Mouse (Mus musculus) erythroid progenitor cell, adult 5-6 weeks (primary cell): ENCODE data around the gene Tfg. TPM values are rescaled to one million over a fixed set of nuclear protein-coding genes. Genes with fewer than 3 reads are reported as not detected.

Source experiments
- ATAC-seq: replicated peaks from 2 replicates; pipeline ENCODE4 v1.8.0; 2016; ENCODE audit warnings: moderate number of reproducible peaks, mild to moderate bottlenecking, moderate TSS enrichment, inconsistent platforms; ENCODE audit not compliant: poor library complexity, low FRiP score, severe bottlenecking
- total RNA-seq, 2 experiments: library from RNA; stranded (forward) in 1 of 2; stranded (reverse) in 1 of 2; fragments of 150-400 nt in 1 of 2; fragments of 186-747, 209-891 nt in 1 of 2; gene quantifications; 2 replicates each; pipeline versions ENCODE4 v1.2.3 to v1.2.4; 2015 to 2017; ENCODE audit warnings: low replicate concordance in 2 of 2

Gene Tfg
- total RNA-seq (2015; ENCODE audit: low replicate concordance), result 32.8 and 65.0 TPM in 2 replicates
- total RNA-seq (2017; ENCODE audit: low replicate concordance), result 23.1 and 55.2 TPM in 2 replicates

DNA sequence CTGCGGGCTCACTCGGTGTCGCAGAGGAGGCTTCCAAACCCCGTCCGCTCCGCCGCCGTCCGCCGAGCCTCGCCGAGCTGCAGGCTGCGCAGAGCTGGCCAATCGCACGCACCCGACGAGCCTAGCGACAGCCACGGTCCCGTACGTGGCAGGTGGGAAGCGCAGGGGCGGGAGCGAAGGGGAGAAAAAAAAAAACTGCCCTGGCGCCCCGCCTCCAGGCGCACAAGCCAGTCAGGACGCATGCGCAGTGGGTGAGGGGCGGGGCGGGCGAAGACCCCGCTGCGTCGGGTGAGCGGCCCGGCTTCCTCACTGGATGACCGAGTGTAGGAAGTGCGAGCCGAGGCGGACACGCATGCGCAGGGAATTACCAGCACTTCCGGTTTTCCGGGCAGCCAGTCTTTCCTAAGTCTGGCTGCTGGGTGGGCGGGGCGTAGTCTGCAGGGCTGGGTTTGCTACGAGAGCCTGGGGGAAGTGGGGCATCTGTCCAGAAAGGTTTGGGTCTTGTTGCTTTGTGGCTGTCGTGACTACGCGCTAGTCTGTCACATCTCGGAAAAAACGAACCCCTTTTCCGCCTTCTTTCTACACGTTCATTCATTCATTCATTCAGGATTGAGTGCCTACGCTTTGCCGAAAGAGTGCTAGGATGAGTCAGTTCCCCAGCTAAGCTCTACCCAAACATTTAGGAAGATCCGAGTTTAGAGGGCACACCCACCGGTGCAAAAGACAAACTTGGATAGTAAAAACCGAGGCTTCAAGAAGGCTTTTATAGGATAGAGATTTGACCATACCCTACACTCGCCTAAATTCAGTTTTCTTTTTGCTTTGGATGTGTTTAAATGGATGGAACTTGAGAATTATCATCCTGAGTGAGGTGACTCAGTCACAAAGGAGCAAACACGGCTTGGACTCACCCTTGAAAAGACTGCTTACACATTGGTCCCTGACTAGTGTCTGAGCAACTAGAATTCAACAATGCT, at the start of gene Tfg:
TSS of gene Tfg (minus strand) at position 227 of the 977 bp plus-strand sequence.
- ATAC-seq, result peak; percentile 93

DNA sequence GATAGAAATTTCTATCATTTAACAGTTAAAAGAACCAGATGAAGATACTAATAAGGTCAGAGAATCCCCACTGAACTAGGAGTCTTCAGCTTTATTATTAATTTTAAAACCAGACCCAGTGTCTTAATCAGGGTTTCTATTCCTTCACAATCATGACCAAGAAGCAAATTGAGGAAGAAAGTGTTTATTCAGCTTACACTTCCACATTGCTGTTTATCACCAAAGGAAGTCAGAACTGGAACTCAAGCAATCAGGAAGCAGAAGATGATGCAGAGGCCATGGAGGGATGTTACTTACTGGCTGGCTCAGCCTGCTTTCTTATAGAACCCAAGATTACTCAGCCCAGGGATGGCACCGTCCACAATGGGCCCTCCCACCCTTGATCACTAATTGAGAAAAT, 11.8 kb upstream of the Tfg start:
- ATAC-seq, result no peak

DNA sequence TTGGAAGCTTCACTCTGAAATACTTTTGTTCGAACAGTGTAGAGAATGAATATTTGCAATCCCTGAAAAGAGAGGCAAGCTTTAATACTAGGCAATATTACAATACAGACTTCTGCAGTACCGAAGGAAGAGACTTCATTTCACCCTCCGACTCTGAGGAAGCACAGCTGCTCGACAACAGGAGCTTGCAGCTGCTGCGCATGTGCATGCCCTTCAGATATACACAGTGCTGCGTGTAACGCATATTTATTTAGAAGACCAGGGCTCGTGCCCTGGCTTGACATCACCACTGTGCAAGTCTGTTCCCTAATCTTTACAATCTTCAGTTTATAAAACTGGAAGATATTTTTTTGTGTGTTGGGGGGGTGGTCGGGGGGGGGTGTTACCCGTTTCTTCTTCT, 7.7 kb upstream of the Tfg start:
- no peak for ATAC-seq

DNA sequence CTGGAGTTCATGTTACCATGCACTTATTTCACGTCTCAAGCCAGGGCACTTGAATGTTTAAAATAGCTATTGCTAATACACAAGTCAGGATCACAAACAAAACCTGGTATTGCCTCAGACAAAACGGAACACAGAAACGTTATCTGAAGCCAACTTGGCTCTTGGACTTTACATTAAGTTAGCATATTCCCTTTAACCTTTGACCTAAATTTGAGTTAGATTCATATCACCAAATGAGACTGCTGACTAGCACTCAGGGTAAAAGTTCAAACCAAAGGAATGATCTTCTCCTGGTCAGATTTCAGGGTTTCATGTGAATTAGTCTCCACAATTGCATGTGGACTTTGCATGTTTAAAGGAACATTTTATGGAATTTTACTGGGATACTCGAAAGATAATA, 5.1 kb upstream of the Tfg start:
- no peak for ATAC-seq

DNA sequence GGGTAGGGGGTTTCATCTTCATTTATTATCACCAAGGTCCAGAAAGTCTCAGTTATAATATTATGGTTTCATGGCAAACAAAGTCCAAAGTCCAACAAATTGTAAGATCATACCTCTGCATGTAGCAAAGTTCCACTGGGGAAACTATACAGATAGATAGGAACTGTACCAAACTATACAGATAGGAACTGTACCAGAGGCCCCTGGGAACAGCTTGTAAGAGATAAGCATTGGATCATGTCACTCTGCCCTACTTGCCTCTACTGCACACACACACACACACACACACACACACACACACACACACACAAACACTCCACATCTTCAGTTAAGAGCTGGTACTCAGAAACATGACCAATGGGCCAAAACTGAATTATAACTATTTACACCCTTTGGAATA, 1.8 kb upstream of the Tfg start:
- ATAC-seq, result no peak

DNA sequence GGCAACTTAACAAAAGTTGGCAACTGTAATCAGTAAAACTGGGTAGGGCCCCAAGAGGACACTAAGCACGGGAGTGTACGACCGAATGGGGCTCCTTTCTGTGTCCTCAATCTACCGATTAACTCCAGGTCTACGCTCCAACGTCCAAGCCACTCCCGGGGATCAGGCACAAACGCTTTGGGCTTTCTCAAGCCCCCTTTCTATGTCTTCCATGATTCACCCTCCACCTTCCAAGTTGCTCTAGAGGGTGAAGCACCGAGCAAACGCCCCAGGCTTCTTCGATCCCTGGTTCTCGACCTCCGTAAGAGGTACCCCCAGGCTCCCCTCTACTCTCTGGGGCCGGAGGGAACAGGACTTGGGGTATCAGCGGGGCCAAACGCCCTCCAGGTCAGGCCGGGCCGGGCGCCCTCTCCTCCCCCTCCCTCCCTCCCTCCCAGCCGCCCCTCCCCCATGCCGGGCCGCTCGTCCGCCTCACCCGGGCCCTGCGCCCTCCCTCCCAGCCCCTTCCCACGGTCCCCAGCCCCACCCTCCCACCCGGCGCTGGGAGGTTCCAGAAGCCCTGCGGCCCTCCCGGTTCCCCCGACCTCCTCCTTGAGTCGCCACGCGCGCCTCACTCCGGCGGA, 582 bp downstream of the Tfg start:
- ATAC-seq, result peak; percentile 53

DNA sequence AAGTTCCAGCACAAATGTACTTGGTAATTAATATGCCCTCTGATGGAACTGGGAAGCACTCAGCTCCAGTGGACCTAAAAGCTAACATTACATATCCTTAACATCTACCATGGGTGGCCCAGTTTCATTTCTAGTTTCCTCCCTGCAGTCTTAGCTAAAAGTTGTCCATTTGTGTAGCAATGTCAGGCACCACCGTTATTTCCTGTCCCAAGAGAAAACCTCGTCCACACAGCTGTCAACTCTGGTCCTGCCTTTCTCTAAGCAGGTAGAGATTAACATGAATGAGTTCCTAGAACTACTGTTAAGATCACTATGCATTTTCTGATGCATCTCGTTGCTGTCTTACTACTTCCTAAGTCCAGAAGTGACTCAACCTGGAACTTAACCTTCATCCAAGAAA, 1.6 kb downstream of the Tfg start:
- ATAC-seq, result no peak

DNA sequence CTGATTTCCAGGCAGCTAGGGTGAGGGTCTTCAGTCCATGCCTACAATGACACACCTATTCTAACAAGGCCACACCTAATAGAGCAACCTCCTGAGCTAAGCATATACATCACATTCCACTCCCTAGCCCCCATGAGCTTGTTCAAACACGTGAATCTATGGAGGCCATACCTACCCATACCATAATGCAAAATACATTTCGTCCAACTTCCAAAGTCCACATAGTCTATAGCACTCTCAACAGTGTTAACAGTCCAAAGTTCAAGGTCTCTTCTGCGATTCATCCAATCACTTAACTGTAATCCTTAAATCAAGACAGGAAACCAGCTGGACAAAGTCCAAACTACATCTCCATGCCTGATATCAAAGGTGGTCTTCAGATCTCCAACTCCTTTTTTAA, 7.2 kb downstream of the Tfg start:
- no peak for ATAC-seq

DNA sequence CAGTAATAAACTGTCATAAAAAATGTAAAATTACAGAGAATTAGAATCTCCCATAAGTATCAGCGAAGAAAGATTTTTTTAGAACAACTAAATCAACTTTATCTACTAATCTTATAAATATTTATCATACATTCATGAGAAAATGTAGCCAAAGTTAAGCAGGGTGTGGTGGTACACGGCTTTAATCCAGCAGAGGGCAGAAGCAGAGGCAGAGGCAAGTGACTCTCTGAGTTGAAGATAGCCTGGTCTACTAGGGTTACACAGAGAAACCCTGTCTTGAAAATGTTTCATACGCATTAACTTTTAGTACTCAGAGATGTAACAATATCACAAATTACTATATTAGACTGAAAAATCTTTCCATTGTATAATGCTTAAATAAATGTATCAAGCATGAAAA, 11.5 kb downstream of the Tfg start:
- no peak for ATAC-seq

DNA sequence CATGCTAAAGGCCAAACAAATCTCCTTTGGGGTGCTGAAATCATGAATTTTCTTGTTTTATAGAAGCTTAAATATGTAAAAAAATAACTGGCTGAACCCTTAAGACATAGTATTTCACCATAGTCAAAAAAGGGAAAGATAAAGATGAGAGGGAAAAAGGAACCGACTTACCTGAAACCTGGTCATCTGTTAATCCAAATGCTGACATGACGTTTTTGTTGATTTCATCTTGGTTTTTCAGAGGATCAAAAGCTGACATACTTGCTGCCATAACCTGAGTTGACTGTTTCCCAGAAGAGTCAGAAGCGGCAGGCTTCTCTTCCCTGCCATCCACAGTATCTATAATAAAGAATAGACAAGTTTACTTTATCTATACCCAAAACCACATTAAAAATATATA, 16.4 kb downstream of the Tfg start:
- ATAC-seq, result no peak

DNA sequence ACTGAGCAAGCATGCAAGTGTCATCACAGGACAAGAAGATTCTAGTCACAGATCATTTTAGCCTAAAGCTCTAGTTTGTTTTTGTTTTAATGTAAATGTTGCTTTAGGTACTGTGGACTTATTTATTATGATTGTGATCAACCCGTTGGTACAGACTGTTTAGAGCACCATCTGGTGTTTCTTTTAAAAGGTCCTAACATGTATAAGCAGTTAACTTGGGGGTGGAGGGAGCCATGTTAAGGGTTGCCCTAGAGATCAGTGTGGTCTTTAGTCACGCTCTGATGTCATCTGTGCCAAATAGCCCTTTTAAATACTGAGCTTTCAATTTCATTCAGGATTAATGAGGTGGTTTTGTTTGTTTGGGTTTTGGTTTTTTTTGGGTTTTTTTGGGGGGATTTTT, 20.8 kb downstream of the Tfg start:
- no peak for ATAC-seq

DNA sequence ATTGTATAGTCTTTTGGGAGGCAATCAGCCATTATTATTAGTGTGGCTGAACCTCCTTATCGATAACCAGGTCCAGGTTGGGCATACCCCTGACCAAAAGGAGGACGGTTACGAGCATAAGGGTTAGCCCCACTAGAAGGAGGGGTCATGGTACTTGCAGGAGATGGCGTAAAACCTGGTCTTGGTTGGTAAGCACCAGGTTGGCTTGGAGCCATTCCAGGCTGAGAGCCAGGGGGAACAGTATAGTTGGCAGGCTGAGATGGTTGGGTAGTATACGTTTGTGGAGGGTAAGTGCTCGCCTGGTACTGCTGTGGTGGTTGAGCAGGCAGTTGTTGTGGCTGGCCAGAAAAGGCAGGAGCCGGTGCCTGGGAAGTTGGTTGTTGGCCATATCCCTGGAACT, 26.5 kb downstream of the Tfg start:
- ATAC-seq, result no peak

DNA sequence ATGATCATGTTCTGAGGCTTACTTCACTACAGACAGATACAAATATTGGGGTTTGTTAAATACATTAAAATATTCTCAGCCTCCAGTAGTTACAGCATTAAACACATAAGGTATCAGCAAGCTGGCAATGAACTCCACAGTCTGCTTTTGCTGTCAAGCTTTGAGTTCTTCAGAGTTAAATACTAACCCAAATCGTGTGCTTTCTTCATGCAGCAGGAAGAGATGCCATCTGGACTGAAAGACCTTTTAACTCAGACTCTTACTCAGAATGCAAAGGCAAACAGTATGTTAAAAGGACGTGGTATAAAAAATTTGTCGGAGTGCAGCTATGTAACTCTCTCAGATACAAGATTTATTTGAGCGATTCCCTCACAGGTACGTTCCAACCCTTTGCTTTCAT, 30.5 kb downstream of the Tfg start:
- no peak for ATAC-seq

DNA sequence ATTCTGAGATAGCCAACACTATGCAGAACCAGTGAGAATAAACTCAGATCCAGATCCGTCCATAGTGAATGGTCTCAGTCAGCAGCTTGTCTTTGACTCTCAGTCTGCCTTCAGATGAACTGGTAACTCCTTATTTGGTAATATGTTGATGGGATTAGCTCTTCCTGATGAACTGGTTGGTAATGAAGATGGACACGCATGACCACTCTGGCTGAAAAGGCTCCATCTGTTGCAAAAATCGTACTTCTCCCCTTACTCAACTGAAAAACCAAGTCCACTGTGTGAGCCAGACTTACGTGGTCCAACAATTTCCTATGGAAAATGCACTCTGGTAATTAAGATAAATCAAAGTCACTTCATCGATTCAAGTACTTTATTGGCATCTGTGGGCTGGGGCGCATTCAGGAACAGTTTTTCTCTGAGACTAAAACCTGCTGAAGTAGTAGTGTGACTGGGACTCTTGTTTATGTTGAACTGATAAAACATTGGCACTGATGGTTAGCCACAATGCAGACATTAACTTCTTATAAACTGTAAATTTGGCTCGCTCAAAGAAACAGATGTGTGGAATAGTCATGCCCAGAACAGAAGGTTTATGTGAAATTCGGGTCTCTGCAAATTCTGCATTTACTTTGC, 36.1 kb downstream of the Tfg start:
- ATAC-seq, result no peak

DNA sequence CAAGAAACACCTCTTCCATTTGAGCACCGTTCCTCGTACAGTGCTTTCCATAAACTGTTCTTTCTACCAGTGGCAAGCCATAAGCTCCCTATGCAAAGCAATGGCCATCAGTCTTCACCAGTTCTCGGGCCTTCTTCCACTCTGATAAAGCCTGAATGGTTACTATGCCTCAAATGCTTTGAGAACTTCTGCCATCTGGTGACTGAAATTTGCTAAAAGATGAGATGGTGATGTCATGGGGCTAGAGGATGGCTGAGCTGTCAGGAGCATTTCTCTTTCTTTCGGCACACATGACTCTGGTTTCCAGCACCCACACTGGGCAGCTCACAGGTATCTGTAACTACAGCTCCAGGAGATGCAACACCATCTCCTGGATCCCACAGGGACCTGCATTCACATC, 40.1 kb downstream of the Tfg start:
- ATAC-seq, result no peak

DNA sequence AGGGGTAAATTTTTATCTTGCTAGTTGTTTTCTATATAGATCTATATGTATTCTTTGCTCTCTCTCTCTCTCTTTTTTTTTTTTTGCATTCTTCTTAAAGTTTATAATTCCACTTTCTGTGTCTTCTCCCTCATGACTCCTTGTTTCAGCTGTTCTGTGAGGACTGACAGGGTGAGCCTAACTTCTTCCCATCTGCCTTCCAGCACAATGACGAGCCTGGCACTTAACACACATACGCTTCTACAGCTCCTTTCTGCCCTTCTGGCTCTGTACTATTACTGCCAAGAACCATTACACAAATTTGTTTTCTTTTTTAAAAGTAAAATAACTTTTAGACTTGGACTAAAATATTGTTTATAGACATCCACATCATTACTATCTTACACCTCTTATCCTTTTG, 43.8 kb downstream of the Tfg start:
- ATAC-seq, result no peak

DNA sequence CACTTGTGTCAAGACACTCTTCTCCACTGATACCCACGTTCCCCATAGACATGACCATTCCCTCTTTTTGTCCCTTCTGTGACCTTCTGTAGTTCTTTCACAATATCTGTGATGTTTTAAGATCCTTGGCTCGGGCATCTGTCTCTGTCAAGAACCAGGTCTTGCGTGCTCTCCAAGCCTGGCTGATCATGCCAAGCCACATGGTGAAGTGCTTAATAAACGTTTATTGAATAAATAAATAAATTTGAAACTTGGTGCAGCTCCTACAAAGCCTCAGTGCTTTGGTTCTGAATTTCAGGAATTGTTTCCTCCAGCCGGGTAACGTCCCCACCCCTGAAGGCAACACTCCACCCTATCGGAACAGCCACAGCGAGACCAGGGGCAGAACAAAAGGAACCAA, 46.3 kb downstream of the Tfg start:
- no peak for ATAC-seq

DNA sequence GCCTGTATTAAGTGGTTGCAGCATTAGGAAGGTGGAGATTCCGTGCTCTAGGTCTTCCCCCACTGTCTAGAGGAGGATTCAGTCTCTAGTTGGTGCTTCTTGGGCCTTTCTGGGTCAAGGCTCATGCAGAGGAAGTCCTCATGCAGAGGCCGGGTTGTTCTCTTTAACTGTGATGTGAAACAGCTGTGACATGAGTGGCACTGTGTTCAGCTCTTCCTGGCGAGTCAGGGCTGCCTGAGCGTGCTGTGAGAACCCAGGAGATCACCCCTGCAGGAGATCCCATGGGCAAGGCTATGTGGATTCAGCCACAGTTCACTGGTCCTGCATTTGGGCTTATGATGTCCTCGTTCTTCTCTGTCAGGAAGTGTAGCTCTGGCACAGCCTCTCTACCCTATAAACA, 47.7 kb downstream of the Tfg start:
- ATAC-seq, result no peak

DNA sequence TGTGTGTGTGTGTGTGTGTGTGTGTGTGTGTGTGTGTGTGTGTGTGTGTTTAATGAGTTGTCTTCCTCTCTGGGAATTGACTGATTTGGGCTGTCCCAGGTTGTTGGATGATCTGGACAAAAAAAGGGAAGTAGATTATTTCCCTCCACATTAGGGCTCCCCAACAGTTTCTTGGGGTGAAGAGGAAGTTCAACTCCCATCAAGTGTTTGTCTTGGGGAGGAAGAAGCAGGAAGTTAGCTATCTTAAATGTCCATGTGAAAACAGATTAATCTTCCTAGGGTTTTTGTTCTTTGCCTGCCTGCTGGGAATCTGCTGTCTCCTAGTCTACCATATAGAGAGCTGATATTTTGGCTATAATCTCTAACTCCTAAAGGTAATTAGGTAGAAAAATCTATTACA, 58.4 kb downstream of the Tfg start:
- no peak for ATAC-seq

DNA sequence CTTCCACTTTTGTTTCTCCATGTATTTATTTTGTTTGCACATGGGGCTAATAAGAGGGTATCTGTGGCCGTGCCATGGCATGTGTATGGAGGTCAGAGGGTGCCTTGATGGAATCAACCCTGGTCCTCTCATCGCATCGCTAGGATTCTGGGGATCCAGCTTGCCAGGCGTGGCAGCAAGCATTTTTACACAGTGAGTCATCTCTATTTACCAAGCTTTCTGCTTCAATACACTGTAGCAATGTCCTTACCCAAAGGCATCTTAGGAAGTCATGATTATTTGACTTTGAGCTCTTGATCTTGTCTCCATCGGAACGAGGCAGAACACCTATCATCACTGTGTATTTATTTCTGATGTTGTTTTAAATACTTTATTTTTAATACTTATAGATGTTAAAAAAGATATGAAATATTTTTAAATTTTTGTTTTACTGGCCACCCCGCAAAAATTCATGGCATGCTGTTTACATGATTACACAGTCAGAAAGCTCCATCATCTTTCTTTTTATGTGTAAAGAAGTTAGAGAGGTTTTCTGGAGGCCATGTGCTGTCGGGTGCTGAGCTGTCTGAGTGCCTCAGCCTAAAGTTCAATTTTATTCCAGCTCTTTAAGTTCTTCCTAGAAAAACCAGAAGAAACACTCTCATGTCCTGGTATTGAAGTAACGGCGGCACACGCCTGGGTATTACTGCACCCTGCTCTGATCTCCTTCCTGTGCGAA, 61.9 kb downstream of the Tfg start:
- ATAC-seq, result no peak
